Mouse (Mus musculus): Measurements from ENCODE around the gene Dag1.
"Not testable (repeated sequence)": the region's sequence is repeated elsewhere in the genome, so short reads cannot be mapped to it uniquely, and the experiment has no call there.

The Dag1 gene

GRCm38 (mm10) chr9:108274476-108275330 lies 10.9 kb upstream of the Dag1 start:
- in situ Hi-C loops (cut with MboI, MseI) = no loop called here

GRCm38 (mm10) chr9:108273485-108273884 lies 9.7 kb upstream of the Dag1 start:
- in situ Hi-C loops (cut with MboI, MseI) = no loop called here

DNA sequence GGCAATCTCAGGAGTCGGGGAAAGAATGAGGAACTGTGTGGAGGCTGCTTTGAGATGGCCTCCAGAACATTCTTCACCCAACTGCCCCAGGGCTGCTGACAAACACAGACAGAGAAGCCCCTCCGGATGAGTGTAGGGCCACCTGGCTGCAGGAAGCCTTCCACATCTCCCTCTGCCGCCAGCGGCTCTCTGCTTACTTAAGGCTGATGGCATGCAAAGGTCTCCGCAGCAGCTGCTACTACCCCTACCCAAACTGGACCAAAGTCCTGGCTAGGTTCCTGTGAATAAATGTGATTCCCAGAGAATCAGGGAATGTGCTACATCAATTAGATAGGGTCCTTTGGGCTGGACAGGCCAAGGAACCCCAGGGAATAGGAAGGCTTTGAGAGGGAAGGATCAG lies 8.9 kb upstream of the Dag1 start:
- in situ Hi-C loops (cut with MboI, MseI) = no loop called here

GRCm38 (mm10) chr9:108271941-108272340 lies 8.2 kb upstream of the Dag1 start:
- in situ Hi-C loops (cut with MboI, MseI) = no loop called here

DNA sequence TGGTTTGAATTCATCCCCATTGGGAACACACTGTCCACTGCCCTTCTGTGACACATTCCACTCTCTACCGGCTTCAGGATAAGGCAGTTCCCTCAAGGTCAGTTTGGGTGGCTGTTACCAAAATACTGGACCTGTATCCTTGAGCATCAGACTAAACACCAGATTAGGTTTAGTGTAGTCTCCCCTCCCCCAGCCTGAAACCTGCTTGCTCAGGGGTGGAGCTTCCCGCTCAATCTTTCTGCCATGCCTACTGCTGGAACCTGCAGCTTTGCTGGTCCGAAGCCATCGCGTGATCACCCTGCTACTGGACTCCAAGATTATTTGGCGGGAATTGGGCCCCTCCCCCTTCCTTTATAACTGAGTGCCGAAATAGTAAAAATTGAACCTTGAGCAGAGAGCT lies 4.9 kb upstream of the Dag1 start:
- in situ Hi-C loops (cut with MboI, MseI) = not testable (repeated sequence)

DNA sequence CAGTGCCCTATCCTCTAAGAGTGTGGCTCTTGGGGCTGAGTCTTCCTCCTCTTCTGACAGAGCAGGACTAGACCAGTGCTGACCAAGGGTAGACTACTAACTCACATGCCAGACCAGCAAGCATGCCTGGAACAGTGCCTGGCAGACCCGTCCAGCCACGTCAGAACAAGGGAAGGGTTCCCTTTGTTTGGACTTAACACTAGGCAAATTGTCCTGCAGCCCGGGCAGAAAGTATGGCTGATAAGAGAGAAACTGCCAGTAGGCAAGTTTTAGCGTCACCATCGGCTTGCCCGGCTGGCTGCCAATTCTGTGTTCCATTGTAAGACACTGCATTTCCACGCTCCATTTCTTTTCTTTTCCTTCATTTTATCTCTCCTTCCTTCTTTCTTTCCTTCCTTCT lies 3.9 kb upstream of the Dag1 start:
- in situ Hi-C loops (cut with MboI, MseI) = no loop called here

- in situ Hi-C loops (cut with MboI, MseI) = no loop called here
Measured at GRCm38 (mm10) chr9:108266261-108266935, 2.6 kb upstream of the Dag1 start.

DNA sequence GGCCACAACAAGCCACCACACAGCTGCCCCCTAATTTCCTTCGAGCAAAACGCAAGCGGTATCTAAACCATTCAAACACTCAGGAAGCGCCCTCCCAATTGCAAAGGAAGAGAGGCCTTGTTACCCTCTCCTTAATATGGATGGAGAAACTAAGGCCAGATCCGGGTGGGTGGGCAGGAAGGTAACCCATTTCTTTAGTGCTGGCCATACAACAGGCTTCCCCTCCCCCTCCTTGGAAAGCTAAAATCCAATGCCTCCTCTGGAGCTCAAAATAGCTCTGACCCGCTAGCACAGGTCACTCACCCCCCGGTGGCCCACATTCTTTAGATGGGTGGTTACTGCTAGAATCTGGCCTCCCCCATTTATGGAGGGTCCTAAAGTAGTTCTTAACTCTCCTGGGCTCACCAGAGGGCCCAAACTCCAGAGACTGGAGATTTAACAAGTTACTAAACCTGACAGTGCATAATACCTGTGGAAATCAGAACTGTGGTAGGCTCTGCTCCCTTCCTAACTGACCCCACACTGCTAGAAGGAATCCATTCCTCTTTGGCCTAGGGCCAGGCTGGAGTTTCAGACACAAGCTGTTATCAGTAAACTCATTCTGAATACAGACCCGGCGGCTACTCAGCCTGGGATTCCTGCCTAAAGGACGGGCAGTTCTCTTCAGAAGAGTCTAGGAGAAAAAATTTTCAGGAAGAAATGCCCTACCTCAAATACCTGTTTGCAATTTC lies 598 bp upstream of the Dag1 start:
- in situ Hi-C loops (cut with MboI, MseI) = no loop called here

GRCm38 (mm10) chr9:108263131-108263681 lies 552 bp downstream of the Dag1 start:
- in situ Hi-C loops (cut with MboI, MseI) = no loop called here

DNA sequence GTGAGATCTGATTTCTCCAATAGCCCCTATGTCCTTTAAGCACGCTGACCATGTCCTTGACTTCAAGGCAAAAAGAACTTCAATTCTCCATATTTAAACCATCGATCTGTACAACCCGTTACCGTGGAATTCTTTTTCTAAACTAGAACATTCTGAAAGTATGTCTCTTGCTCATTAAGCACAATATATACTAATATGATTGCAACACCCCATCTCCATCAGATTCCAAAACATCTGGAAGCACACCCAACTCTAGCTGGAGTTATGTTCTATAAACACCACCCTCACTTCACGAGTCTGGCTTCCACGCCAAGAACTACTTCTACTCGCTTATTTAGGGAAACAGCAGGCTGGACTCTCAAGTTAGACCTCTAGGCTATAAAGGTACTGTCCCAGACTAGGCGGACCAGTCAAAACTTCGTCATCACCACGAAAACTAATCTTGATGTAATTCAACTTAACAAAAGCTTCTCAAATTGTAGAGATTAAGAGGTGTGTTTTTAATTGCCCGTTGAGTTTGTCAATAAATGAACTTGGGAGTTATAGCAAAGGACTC lies 1.2 kb downstream of the Dag1 start:
- in situ Hi-C loops (cut with MboI, MseI) = no loop called here

DNA sequence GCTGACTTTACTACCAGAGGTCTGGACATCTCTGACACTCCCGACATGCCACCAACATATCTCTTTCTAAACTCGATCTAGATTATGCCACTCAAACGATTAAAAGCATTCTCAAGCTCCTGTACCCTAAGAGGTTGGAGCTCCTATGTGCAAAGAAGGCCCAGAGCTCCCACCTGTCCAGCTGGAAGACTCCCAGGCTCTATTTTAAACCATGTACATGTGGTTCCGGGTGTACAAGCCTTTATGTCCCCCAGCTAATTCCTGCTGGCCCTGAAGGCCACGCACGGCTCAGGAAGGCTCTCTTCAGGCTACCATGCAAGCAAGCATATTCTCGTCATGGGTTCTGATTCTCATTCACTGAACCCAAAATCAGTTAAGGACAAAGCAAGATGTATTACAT lies 1.9 kb downstream of the Dag1 start:
- in situ Hi-C loops (cut with MboI, MseI) = no loop called here

DNA sequence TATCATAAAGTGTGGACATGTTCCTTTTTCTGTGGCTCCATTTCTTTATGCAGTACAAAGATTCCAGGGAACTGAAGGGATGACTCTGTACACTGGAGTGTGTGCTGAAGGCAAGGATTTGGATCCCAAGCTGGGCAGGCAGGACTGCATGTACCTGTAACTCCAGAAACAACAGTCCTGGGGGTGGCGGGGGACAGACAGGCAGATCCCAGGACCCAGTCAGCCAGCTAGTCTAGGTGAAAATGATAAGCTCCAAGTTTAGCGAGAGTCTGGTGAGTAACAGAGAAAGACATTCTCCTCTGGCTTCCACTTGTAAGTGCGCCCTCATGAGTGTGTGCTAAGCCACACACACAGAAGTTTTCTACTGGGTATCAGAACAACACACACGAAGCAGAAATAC lies 3.2 kb downstream of the Dag1 start:
- in situ Hi-C loops (cut with MboI, MseI) = no loop called here

DNA sequence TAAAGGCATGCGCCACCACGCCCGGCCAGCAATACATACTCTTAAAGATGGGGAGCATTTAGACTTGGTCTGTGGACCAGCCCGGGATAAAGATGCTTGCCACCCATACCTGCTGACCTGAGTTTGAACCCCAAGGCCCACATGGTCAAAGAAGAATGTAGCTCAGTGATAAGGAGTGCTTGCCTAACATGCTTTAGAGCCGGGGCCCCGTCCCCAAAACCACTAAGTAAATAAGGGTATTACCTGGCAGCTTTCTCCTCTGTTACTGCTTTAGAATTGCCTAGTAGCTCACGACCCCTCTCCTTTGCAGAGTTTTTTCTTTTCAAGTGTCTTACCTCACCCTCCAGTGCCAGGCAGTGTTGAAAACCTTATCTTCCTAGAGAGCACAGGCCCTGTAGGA lies 11.0 kb downstream of the Dag1 start:
- in situ Hi-C loops (cut with MboI, MseI) = no loop called here

GRCm38 (mm10) chr9:108251877-108252276 lies 11.9 kb downstream of the Dag1 start:
- in situ Hi-C loops (cut with MboI, MseI) = no loop called here

DNA sequence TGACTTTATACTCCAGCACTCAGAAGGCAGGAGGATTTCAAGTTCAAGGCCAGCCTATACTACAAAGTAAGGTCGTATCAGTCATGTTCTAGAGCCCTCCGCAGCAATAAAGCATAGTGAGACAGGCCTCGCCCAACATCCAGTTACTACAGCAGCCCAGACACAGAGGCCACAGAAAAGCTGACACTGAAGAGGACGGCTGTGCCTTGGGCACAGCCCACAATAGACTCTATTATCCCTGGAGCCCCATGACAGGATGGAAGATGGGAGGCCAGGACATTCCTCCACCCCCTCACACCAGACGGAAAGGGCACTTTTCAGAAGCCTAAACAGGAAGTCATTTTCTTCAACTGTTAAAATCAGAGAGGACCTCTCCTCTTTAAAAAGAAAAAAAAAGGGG lies 14.8 kb downstream of the Dag1 start:
- in situ Hi-C loops (cut with MboI, MseI) = no loop called here

- in situ Hi-C loops (cut with MboI, MseI) = no loop called here
Measured at GRCm38 (mm10) chr9:108244984-108245383, 18.8 kb downstream of the Dag1 start.

- in situ Hi-C loops (cut with MboI, MseI) = no loop called here
Measured at GRCm38 (mm10) chr9:108244540-108244939, 19.2 kb downstream of the Dag1 start.

GRCm38 (mm10) chr9:108239951-108240350 lies 23.8 kb downstream of the Dag1 start:
- in situ Hi-C loops (cut with MboI, MseI) = no loop called here

GRCm38 (mm10) chr9:108238831-108239230 lies 24.9 kb downstream of the Dag1 start:
- in situ Hi-C loops (cut with MboI, MseI) = no loop called here

- in situ Hi-C loops (cut with MboI, MseI) = no loop called here
Measured at GRCm38 (mm10) chr9:108238402-108238801, 25.4 kb downstream of the Dag1 start.

GRCm38 (mm10) chr9:108234682-108235081 lies 29.1 kb downstream of the Dag1 start:
- in situ Hi-C loops (cut with MboI, MseI) = no loop called here

DNA sequence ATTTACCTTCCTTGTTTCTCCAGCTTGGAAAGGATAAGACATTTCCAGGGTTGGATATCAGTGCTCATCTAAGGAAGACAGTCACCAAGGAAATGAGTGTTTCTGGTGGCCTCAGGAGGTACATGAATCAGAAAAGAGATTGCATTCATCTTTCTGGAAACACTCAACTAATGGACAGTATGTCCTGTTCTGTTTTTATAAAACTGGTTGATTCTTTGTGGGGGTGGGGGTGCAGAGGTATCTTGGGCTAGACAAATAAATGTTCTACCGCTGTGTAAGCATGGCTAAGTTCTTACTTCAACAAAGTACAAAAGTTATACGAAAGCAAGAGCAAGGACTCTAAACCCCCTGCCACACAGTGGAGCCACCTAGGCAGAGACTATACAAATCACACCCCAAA lies 30.9 kb downstream of the Dag1 start:
- in situ Hi-C loops (cut with MboI, MseI) = no loop called here

All from regulatory T cell (primary cell).